Mouse (Mus musculus): ENCODE results near the gene Dpm1. TPM values are rescaled to one million over a fixed set of nuclear protein-coding genes. Genes with fewer than 3 reads are reported as not detected.

Dpm1 gene
- total RNA-seq (2015; ENCODE audit: low replicate concordance) (113 and 131 TPM in 2 replicates), total RNA-seq (2017; ENCODE audit: low replicate concordance) (37.8 and 105 TPM in 2 replicates)

DNA sequence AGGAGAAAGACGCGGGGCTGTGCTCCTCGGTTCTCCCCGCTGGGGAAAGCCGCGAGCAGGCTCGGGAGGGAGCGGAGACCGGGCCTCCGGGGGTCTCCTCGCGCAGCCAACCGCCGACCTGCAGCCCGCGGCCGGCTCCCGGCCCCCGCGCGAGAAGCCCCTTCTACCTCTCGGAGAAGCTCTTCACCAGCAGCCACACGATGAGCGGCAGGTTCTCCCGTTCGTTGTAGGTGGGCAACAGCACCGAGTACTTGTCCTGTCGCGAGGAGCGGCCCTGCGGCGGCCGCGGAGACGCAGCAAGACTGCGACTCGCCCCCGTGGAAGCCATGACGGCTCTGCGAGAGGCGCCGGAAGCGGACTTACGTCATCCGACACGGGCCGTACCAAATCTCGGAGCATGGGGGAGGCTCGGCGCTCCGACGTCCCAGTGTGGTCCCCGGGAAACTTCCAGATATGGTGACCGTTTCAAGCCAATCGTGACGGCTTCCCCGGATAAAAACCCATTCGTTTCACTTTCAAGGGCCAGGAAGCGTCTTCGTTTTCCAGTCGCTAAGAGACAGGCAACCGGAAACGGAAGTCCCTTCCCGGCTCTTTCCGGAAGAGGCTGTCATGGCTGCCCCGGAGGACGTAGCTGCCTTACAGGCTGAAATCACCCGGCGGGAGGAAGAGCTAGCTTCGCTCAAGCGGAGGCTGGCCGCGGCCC, at the start of gene Dpm1, which contains the start of the genes Gm20716 and Mocs3:
TSS of gene Dpm1 (minus strand) at position 566 of the 703 bp plus-strand sequence.
TSS of gene Gm20716 (minus strand) at position 339 of the 703 bp plus-strand sequence.
TSS of gene Mocs3 (plus strand) at position 597 of the 703 bp plus-strand sequence.
- ATAC-seq (replicated peaks; ENCODE audit: low FRiP score, poor library complexity, severe bottlenecking), result peak; percentile 92

DNA sequence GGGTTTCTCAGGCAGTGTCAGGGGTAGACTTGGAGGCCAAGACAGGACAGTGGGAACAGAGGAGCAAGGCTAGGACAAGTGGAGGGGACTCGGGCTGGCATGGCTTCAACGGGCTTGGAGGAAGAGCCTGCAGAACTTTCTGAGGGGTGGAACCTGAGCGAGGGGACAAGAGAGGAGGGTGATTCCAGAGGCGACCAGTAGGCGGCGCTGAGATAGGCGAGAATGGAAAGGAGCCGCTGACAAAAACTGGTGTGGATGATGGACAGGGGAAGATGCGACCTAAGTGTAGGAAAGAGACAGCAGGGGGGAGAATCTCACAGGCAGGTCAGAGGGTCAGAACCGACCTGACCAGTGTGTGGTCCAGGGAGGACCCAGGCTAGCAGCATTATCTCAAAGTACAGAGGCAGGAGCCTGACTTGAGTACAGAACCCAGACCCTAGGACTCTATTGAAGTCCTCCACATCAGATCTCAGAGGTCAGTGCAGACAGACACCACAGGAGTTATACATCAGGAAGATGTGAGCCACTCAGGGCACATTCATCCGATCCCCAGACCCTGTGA, 44.1 kb upstream of the Dpm1 start:
- 0 out of 2 replicates have a peak, but pooled peaks have one; percentile 59 for ATAC-seq (replicated peaks; ENCODE audit: low FRiP score, poor library complexity, severe bottlenecking)

- no peak for ATAC-seq (replicated peaks; ENCODE audit: low FRiP score, poor library complexity, severe bottlenecking)
Observed at GRCm38 (mm10) chr2:168273387-168273786, 43.0 kb upstream of the Dpm1 start.

- ATAC-seq (replicated peaks; ENCODE audit: low FRiP score, poor library complexity, severe bottlenecking), result no peak
Observed at GRCm38 (mm10) chr2:168268033-168268432, 37.6 kb upstream of the Dpm1 start.

DNA sequence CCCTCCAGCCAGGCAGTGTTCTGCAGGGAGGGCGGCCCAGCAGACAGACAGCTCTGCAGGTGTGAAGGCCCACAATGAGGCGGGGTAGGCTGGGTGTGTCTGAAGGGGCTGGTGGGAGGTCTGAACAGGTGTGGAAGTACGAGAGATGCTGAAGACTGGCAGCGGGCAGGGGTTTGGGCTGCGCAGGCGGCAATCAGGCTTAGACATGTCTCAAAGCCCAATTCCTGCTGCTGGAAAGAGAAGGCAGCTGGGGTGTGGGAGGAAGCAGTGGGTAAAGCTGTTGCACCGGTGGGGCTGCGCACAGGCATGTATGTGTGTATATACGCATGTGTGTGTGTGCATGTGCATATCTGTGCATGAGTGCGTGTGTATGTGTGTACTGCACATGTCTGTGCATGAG, 30.5 kb upstream of the Dpm1 start:
- no peak for ATAC-seq (replicated peaks; ENCODE audit: low FRiP score, poor library complexity, severe bottlenecking)

- ATAC-seq (replicated peaks; ENCODE audit: low FRiP score, poor library complexity, severe bottlenecking), result no peak
Observed at GRCm38 (mm10) chr2:168260124-168260523, 29.7 kb upstream of the Dpm1 start.

- no peak for ATAC-seq (replicated peaks; ENCODE audit: low FRiP score, poor library complexity, severe bottlenecking)
Observed at GRCm38 (mm10) chr2:168259046-168259445, 28.7 kb upstream of the Dpm1 start.

DNA sequence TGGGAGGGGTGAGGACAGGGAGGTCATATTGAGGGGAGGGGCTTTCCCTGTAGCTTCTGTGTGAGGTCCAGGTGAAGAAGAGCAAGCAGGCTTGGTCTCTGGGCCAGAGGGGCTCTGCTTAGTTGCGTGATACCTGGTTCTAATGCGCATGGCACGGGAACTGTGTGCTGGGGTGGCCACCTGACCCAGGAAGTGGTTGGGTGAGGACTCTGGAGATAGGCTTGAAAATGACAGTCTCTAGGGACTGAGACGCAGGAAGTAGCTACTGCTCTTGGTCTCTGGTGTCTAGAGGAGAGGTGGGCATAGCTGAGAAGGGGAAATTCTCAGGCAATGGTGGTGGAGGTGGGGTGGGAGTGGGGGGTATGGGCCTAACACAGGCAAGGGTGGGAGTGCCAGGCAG, 26.8 kb upstream of the Dpm1 start:
- ATAC-seq (replicated peaks; ENCODE audit: low FRiP score, poor library complexity, severe bottlenecking), result no peak

GRCm38 (mm10) chr2:168256506-168256905, 26.1 kb upstream of the Dpm1 start:
- no peak for ATAC-seq (replicated peaks; ENCODE audit: low FRiP score, poor library complexity, severe bottlenecking)

GRCm38 (mm10) chr2:168253822-168254221, 23.4 kb upstream of the Dpm1 start:
- ATAC-seq (replicated peaks; ENCODE audit: low FRiP score, poor library complexity, severe bottlenecking), result no peak

- ATAC-seq (replicated peaks; ENCODE audit: low FRiP score, poor library complexity, severe bottlenecking), result no peak
Observed at GRCm38 (mm10) chr2:168252639-168253292, 22.4 kb upstream of the Dpm1 start.

- ATAC-seq (replicated peaks; ENCODE audit: low FRiP score, poor library complexity, severe bottlenecking), result peak; percentile 81
Observed at GRCm38 (mm10) chr2:168250270-168250669, 19.9 kb upstream of the Dpm1 start.

- no peak for ATAC-seq (replicated peaks; ENCODE audit: low FRiP score, poor library complexity, severe bottlenecking)
Observed at GRCm38 (mm10) chr2:168248856-168249245, 18.5 kb upstream of the Dpm1 start.

DNA sequence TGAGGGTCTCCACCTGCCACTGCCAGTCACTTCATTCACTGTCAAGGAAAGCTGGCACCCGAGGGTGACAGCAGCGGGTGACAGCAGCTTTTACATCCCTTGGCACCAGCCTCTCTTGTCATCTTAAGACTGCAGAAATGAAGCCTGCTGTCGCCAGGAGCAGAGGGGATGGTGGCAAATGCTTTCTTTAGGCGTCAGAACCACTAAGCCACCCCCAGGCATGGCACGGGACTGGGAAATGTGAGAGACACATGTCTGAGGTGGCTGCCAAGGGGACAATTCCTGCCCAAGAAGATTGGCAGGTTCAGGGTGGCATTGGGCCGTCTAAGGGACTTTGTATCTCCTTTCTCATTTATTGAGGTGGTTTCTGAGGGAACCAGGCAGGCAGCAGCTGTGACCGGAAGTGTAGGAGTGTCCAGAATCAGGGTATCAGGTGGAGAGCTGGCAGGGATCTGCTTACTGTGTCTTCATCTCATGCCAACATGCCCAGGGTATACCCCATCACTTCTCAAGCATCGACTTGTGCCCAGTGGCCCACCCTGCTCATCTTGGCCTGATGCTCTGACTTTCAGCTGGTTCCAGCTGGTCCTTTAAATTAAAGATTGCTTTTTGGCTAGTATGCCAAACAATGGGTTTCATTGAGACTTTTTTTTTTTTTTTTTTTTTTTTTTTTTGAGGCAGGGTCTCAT, 17.9 kb upstream of the Dpm1 start:
- ATAC-seq (replicated peaks; ENCODE audit: low FRiP score, poor library complexity, severe bottlenecking), result no peak

DNA sequence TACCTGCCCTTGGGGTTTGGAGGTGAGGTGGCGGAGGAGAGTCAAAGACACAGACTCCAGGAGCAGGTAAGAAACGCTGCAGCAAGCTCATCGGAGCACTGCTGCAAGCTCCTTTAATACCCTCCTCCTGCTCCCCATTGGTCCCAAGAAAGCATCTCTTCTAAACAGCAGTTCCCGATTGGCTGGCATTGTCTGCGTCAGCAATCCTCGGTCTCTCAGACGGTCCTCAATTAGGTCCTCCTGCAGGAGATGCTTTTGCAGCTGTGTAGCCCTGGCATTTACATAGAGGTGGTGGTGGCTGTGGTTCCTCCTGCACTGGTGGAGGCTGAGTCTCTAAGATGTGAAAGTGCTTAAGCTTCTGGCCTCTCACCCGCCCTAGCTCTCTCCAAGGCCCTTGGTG, 15.2 kb upstream of the Dpm1 start:
- no peak for ATAC-seq (replicated peaks; ENCODE audit: low FRiP score, poor library complexity, severe bottlenecking)

DNA sequence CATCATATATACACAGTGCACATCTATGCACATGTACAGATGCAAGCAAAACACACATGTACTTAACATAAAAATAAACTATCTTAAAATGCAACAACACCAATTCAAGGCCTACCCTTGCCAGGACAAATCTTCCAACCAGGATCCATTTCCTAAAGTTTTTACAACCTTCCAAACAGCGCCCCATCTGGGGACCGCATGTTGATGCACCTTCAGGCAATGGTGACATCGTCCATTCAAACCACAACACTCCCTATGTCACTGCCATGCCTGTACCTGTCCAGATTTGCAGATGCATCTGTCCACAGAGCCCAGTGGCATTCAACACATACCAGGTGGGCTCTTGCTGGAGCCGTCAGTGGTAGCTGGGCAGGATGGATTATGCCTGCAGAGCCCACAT, 12.9 kb upstream of the Dpm1 start:
- ATAC-seq (replicated peaks; ENCODE audit: low FRiP score, poor library complexity, severe bottlenecking), result no peak

DNA sequence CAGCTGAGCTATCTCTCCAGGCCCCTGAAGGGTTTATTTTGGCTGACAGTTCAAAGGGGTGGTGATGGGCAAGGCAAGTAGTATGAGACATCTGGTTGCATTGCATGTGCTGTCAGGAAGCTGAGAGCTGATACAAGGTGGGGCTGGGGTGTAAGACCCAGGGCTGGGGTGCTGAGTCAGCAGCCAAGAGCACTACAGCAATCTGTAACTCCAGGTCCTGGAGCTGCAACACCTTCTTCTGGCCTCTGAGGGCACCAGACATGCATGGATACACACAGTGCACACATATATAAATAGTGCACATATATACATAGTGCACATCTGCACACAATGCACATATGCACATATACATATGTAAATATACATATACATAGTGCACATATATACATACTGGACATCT, 12.4 kb upstream of the Dpm1 start:
- ATAC-seq (replicated peaks; ENCODE audit: low FRiP score, poor library complexity, severe bottlenecking), result no peak

GRCm38 (mm10) chr2:168238335-168238734, 7.9 kb upstream of the Dpm1 start:
- ATAC-seq (replicated peaks; ENCODE audit: low FRiP score, poor library complexity, severe bottlenecking), result no peak

DNA sequence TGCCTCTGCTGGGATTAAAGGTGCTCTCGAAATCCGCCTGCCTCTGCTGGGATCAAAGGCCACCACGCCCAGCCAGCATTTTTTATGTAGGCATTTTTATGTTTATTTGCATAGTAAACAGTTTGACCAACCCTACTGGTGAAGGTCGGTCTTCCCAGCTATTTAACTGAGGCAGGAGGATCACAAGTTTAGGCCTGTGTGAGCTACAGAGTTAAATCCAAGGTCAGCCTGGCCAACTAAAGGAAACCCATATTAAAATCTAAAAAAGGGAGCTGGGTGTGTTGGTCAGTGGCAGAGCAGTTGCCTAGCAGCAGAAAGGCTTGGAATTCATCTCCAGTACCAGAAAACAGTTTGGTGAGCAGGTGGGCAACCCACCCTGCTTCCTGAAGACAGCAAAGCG, 2.9 kb upstream of the Dpm1 start:
- no peak for ATAC-seq (replicated peaks; ENCODE audit: low FRiP score, poor library complexity, severe bottlenecking)

DNA sequence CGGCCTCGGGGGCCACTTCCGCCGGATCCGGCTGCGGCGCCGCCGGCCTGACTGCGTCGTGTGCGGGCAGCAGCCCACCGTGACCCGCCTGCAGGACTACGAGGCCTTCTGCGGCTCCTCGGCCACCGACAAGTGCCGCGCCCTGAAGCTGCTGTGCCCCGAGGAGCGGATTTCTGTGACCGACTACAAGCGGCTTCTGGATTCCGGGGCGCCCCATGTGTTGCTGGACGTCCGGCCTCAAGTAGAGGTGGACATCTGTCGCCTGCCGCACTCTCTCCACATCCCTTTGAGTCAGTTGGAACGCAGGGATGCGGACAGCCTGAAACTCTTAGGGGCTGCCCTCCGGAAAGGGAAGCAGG, 1.1 kb upstream of the Dpm1 start:
- ATAC-seq (replicated peaks; ENCODE audit: low FRiP score, poor library complexity, severe bottlenecking), result no peak
